Mouse (Mus musculus) 416B (cell line): ENCODE results near the gene Nt5m.
"Not testable (repeated sequence)": the region's sequence is repeated elsewhere in the genome, so short reads cannot be mapped to it uniquely, and the experiment has no call there.

Source experiments
- DNase-seq: peaks from one replicate; pipeline ENCODE4 v3.0.0; 2011; ENCODE audit warnings: low read depth

Nt5m gene

DNA sequence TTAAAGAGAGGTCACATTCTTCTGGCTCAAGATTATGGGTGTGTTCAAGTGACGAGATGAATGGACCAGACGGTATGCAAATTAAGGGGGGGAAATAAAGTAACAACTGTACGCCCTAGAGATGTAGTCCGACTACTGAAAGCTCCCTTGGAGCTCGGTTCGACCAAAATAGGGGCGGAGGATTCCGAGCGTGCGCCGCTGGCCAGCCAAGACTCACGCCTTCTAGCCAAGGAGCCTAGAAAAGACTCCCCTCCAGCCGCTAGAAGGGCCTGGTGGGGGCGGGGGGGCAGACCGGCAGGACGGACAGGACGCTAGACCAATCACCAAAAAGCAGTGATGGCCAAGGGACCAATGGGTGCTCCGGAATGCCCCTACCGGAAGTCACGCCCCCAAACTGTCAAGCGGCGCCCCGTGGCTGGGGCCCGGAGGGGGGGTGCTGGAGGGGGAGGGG lies at the start of gene Nt5m:
Gene Nt5m (plus strand): TSS at position 440 of the 451 bp plus-strand sequence.
- DNase-seq = peak; percentile 97

DNA sequence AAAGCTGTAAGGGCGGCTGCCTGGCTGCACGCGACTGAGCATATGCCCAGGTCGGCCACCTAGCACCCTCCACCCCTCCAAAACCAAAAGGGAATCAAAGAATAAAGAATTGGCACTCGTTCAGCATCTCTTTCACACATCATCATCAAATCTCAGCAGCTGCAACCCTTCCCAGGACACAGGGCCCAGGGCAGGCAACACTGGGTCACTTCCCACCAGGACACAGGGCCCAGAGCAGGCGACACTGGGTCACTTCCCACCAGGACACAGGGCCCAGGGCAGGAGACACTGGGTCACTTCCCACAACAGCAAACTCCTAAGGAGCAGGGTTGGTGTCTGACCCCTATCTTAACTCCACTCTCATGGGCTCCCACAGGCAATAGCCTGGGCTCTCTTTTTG lies 45.9 kb upstream of the Nt5m start:
- no peak for DNase-seq

DNA sequence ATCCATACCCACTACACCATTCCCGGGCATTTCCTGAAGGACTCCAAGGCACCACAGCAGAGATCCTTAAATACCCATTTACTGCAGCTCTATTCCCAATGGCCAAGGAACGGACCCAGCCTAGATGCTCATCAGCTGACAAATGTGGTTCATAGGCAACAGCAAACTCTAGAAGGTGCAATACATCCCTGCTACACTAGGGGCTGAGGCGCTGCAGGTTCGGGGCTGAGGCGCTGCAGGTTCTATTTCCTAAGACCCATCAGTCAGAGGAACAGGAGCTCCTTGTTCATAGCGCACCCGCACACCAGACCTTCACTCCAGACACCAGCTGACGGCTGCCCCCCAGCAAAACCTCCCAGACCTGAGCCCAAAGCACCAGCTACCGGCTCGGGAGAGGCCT lies 38.8 kb upstream of the Nt5m start:
- peak; percentile 14 for DNase-seq

DNA sequence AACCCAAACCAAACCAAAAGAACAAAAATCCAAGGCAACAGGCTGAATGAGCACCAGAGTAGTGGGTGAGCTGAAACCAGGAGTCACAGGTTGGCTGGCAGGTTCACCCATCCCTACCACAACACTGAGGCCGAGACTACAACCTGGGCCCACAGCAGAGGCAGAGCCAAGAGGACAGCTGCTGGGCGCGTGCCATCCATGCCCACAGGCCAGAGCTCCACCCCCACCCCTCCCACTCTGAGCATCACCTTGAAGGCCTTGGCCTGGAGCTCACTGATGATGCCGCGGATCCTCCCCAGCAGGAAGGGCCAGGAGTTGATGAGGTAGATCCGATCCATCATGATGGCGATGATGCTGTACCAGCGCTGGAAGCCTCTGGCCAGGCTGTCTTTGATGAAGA lies 37.4 kb upstream of the Nt5m start:
- DNase-seq = no peak

GRCm38 (mm10) chr11:59803516-59803915 lies 35.7 kb upstream of the Nt5m start:
- DNase-seq = no peak

DNA sequence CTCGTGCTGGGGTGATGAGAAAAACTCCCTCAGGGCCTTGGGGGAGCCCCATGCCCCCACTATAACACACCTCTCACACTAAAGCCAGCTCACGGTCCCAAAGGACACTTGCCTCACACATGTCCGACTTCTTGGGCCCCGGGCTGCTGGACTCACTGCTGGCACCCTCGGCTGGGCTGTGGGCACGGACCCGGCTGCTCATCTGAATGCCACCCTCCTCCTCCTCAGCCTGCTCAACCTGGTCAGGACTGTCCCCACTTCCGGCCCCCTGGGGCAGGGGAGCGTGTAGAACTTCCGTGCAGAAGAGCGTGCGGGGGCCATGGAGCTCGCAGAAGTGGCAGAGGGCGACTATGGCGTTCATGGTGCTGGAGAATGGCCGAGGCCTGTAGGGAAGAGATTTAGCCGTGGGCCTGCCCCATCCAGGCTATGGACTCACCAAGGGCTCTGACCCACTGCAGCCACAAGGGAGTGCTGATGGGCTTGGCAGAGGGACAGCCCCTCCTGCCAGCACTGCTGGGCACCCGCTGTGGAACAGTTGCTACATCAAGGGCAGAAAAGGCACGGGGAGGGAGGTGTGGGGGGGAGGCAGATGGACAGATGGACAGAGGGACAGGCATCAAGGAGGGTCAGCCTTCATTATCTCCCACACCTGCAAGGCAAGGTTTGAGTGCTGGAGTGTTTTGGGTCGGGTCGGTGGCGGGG lies 34.7 kb upstream of the Nt5m start:
- no peak for DNase-seq

DNA sequence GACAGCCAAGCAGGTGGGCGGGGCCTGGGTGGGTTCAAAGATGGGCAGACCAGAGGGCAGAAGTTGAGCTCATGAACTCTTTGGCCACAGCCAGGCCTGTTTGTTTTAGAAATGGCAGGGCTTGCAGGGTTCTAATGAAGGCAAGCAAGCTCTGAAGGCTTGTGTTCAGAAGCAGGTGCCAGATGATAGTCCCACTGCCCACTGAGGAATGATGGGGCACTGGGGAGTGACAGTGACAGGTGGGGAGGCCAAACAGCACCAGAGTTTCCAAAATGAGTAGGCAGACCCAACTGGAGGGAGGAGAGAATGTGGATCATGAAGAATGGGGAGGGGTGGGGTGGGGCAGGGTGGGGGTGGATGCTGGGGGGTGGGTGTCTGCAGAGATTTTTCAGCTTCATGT lies 34.0 kb upstream of the Nt5m start:
- DNase-seq = no peak

GRCm38 (mm10) chr11:59805656-59806055 lies 33.6 kb upstream of the Nt5m start:
- no peak for DNase-seq

DNA sequence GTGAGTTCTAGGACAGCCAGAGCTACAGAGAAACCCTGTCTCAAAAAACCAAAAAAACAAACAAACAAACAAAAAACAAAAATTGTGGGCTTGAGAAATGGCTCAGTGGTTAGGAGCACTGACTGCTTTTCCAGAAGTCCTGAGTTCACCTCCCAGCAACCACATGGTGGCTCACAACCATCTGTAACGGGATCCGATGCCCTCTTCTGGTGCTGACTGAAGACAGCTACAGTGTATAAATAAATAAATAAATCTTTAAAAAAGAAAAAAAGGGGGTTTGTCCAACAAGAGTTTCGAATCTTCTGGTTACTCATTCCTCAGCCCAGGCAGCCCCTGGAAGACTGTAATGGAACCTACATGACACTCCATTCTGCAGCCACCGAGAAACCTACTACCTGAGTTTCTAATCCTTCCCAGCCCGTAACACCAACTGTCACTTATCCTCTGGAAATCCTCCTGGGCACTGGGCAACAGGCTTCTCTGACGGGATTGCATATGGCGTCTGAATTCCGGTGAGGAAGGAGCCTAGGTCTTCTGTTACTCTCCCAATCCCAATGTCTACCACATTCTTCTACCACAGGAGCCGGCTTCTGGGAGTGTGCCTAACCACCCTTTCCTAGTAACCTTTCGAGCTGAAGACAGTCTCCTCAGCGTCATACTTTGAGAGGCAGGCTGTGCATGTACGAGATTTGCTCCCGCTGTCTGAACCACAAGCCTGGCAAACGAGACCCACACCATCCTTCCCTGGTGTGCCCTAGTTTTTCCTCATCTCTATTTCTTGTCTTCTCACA lies 30.9 kb upstream of the Nt5m start:
- DNase-seq = peak; percentile 37

DNA sequence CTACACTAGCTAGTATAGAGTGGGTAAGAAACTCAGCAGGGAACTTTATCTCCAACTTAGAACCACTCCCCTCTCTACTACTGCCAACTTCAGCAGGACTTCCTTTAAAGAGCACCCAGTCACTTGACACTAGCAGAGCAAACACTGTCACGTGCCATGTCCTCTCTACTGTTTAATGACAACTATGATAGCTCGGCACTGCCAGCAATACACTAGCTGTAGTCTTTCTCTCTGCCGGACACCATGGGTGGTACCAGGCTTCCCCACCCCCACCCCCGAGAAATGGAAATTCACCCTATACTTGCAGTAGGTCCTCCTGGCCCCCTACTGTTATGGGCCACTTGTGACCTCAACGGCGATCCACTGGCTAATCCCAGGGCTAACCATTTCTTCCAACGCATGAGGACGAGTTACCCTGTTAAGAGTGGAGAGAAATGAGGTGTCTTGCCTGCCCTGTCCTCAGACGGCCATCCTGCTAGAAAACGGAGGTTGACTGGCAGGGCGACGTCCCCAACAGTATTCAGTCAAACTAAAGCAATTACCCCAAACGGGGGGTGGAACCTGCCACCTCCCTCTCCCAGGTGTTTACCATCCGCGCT lies 30.1 kb upstream of the Nt5m start:
- peak; percentile 77 for DNase-seq

- peak; percentile 94 for DNase-seq
Measured at GRCm38 (mm10) chr11:59809670-59810474, 29.4 kb upstream of the Nt5m start, which contains the start of gene Flcn. Gene Flcn, minus strand, starts transcription at chr11:59810016.

DNA sequence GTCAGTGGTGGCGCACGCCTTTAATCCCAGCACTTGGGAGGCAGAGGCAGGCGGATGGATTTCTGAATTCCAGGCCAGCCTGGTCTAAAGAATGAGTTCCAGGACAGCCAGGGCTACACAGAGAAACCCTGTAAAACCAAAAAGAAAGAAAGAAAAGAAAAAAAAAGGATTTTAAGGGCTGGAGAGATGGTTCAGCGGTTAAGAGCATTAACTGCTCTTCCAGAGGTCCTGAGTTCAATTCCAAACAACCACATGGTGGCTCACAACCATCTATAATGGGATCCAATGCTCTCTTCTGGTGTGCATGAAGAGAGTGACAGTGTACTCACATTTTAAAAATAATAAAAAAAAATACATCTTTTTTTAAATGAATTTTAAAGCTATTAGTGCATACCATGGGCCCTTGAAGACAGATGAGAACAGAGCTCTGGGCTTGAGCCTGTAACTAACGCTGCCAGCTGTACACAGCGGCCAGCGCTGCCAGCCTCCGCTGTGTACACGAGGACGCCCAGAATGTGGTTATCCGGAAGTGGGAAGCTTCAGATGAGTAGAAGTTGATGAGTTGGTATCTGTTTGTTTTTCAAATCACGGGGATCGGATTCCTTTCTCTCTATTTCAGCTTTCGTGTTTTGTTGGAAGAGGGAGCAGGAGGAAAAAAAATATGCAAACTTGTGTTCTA lies 28.6 kb upstream of the Nt5m start:
- DNase-seq = peak; percentile 73

- no peak for DNase-seq
Measured at GRCm38 (mm10) chr11:59811211-59811610, 28.0 kb upstream of the Nt5m start.

DNA sequence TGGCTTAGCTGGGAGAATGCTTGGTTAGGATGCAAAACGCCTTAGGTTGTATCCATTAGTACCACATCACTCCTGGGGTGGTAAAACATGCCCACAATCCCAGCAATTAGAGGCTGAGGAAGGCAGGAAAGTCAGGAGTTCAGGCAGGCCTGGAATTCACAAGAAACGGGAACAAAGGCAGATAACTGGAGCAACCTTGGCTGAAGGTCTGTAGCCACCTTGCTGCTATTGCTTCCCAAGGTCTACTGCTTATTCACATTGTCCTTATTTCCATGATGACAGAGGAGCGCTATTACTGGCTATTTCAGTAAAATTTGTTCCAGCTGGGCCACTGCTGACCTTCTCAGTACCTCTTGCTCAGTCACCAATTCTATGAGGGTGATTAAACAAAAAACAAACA lies 26.0 kb upstream of the Nt5m start:
- no peak for DNase-seq

DNA sequence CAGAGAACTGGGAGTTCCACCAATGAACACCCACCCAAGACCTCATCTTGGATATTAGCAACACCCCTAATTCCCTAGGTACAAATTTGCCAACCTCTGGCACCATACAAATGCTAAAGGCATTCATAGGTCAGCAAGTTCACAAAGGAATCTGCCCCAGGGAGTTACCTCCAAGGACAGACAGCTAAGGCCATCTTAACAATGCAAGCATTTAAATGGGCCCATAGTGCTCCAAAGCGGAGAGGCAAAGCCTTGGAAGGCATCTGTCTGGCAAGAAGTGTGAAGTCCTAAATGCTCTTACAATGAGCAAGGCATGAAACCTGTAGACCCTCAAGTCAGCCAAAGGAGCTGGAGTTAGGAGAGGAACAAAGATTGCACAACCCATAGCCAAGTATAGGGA lies 24.9 kb upstream of the Nt5m start:
- DNase-seq = no peak

DNA sequence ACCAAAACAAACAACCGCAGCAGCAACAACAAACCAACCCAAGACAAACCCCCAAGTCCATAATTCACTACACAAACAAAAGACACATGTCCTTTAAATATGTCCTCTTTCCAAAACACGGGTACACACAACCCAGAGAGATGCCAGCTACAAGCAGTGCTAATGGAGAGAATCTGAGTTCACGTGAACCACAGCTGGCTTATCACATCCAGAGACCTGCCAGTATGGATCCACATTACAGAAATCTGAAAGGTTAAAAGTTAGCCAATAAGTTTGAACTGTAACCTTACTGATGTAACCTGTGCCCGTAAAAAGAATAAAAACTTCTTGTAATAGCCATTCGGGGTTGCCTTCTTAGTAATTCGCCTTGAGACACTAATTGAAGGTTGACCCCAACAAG lies 24.3 kb upstream of the Nt5m start:
- no peak for DNase-seq

DNA sequence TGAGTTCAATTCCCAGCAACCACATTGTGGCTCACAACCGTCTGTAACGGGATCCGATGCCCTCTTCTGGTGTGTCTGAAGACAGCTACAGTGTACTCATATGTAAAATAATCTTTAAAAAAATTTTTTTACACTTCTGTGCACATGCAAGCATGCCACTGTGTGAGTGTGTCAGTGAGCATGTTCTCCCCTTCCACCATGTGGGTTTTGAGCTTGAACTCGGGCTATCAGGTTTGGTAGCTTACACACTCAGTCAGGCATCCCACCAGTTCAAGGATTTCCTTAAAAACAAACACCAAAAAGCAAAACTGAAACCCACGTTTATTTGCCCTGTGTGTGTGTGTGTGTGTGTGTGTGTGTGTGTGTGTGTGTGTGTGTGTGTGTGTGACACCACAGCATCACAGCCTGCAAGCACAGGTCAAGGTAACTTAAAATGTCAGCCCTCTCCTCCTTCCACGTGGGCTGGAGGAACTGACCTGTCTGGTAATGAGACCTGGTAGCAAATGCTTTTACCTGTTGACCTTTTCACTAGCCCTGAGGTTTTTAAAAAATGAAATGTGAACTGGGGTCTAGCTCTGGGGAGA lies 23.7 kb upstream of the Nt5m start:
- DNase-seq = no peak

DNA sequence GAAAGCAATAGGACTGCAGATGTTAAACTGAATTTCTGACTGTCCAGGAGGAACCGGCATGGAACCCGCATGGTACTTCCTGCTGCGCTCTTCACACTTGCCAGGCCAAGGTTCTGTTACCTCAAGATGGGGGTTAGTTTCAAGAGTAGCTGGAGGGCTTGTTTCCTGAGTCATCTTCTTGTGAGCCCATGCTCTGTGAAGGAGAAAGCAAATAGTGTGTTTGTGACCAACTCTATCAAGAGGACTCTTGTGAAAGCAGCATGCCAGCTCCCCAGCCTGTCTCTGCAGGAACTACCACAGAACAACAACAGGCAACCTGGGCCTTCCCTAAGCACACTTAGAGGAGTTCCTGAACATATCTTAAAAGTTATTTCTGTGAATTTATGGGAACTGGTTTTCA lies 21.3 kb upstream of the Nt5m start:
- no peak for DNase-seq

DNA sequence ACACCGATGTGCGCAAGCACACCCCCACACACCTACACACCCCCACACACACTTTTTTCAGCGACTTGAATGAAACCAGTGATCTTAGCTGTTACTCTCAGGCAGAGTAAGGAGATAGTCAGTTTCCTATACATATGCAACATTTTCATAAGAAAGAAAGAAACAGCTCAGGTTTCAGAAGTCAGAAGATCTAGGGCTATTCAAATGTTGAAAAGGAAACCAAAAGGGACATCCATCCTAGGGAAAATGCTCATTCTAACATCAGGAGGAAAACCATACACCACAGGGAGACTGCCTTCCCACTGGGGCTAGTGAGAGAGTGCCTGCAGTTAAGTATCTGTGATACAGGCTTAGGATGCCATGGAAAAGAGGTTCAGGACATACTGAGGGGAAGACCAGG lies 17.6 kb upstream of the Nt5m start:
- DNase-seq = no peak

- not testable (repeated sequence) for DNase-seq
Measured at GRCm38 (mm10) chr11:59837789-59838188, 1.5 kb upstream of the Nt5m start.

- peak; percentile 9 for DNase-seq
Measured at GRCm38 (mm10) chr11:59838426-59838825, 821 bp upstream of the Nt5m start.
